Mouse (Mus musculus): ENCODE measurements around the gene Piga. TPM values are rescaled to one million over a fixed set of nuclear protein-coding genes. Genes with fewer than 3 reads are reported as not detected.

Piga gene
- polyA plus RNA-seq, 1 experiment from 2014 or later, result 11.2 TPM

- H3K4me3 ChIP-seq, result no peak overlapping the region
- H3K4me2 ChIP-seq (replicated peaks), result no peak overlapping the region
- H3K9me3 ChIP-seq, result no peaks in the 10 kb centered on the region
- H3K27ac ChIP-seq, result no peak overlapping the region
- H3K4me1 ChIP-seq, result no peaks in the 10 kb centered on the region
- ATAC-seq (ENCODE audit: low FRiP score, low read depth), result no peak
- no peaks in the 10 kb centered on the region for H3K27me3 ChIP-seq (replicated peaks)
- H3K9ac ChIP-seq, result no peak overlapping the region
- H3K36me3 ChIP-seq, result no peaks in the 10 kb centered on the region
- 79% methylated on average over 2 of the region's 2 CpGs for WGBS
Observed at GRCm38 (mm10) chrX:164440140-164440539, 20.6 kb downstream of the Piga start.

DNA sequence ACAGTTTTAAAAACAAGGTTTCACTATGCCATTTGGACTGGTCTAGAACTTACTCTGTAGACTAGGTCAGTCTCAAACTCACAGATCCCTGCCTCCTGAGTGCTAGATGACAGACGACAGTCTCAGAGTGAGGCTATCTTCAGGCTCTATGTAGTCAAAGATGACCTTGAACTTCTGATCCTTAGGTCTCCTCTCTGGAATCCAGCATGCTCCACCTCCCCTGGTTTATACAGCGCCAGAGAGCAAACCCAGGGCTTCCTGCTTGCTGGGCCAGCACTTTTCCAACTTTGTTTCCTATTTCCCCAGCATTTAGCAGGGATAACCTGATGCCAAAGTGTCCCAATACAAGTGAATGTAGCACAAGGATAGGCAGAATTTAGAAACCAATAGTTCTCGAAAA lies 21.1 kb downstream of the Piga start:
- 77% methylated on average over 3 of the region's 3 CpGs for WGBS
- Histone ChIP-seq H3K9me3 (no peaks in the 10 kb centered on the region), H3K27me3 (replicated peaks) (no peaks in the 10 kb centered on the region), H3K4me3 (no peak overlapping the region), H3K36me3 (no peaks in the 10 kb centered on the region), H3K4me1 (no peaks in the 10 kb centered on the region), H3K9ac (no peak overlapping the region), H3K4me2 (replicated peaks) (no peak overlapping the region), H3K27ac (no peak overlapping the region)
- ATAC-seq (ENCODE audit: low FRiP score, low read depth), result no peak

GRCm38 (mm10) chrX:164441306-164441705 lies 21.7 kb downstream of the Piga start:
- Histone ChIP-seq H3K27ac (no peak overlapping the region), H3K36me3 (no peaks in the 10 kb centered on the region), H3K4me2 (replicated peaks) (no peak overlapping the region), H3K27me3 (replicated peaks) (no peaks in the 10 kb centered on the region), H3K4me3 (no peak overlapping the region), H3K9me3 (no peaks in the 10 kb centered on the region), H3K4me1 (no peaks in the 10 kb centered on the region), H3K9ac (no peak overlapping the region)
- WGBS, result 86% methylated on average over 3 of the region's 3 CpGs
- ATAC-seq (ENCODE audit: low FRiP score, low read depth), result no peak

- H3K27me3 ChIP-seq (replicated peaks), result no peaks in the 10 kb centered on the region
- no peaks in the 10 kb centered on the region for H3K36me3 ChIP-seq
- H3K4me1 ChIP-seq, result no peaks in the 10 kb centered on the region
- no peak overlapping the region for H3K4me3 ChIP-seq
- 91% methylated on average over 12 of the region's 12 CpGs for WGBS
- no peak overlapping the region for H3K4me2 ChIP-seq (replicated peaks)
- no peak for ATAC-seq (ENCODE audit: low FRiP score, low read depth)
- no peak overlapping the region for H3K27ac ChIP-seq
- no peak overlapping the region for H3K9ac ChIP-seq
- H3K9me3 ChIP-seq, result no peaks in the 10 kb centered on the region
Observed at GRCm38 (mm10) chrX:164445601-164446000, 26.0 kb downstream of the Piga start.

GRCm38 (mm10) chrX:164446106-164446551 lies 26.5 kb downstream of the Piga start:
- no peaks in the 10 kb centered on the region for H3K36me3 ChIP-seq
- no peak overlapping the region for H3K4me2 ChIP-seq (replicated peaks)
- ATAC-seq (ENCODE audit: low FRiP score, low read depth), result no peak
- H3K9ac ChIP-seq, result no peak overlapping the region
- H3K27me3 ChIP-seq (replicated peaks), result no peaks in the 10 kb centered on the region
- H3K4me1 ChIP-seq, result no peaks in the 10 kb centered on the region
- 79% methylated on average over 10 of the region's 10 CpGs for WGBS
- H3K9me3 ChIP-seq, result no peaks in the 10 kb centered on the region
- no peak overlapping the region for H3K4me3 ChIP-seq
- H3K27ac ChIP-seq, result no peak overlapping the region

- Histone ChIP-seq H3K4me3 (no peak overlapping the region), H3K27ac (no peak overlapping the region), H3K4me1 (no peaks in the 10 kb centered on the region), H3K36me3 (no peaks in the 10 kb centered on the region), H3K9ac (no peak overlapping the region), H3K4me2 (replicated peaks) (no peak overlapping the region), H3K27me3 (replicated peaks) (no peaks in the 10 kb centered on the region), H3K9me3 (no peaks in the 10 kb centered on the region)
- no peak for ATAC-seq (ENCODE audit: low FRiP score, low read depth)
- WGBS, result 91% methylated on average over 9 of the region's 9 CpGs
Observed at GRCm38 (mm10) chrX:164446835-164447681, 27.5 kb downstream of the Piga start.

DNA sequence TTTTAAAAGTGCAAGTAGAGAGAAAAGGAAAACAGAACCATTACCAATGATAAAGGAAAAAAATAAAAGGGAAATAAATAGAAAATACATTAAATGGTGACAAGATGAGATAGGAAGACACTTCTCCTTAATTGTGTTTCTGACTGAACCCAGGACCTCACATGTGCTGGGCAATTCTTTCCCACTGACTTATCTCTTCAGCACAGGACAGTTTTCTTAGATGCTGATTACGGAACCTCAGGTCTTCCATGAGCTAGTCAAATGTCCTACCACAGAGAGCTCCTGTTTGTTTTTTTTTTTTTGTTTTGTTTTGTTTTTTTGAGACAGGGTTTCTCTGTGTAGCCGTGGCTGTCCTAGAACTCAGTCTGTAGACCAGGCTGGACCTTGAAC lies 28.1 kb downstream of the Piga start:
- no peaks in the 10 kb centered on the region for H3K9me3 ChIP-seq
- H3K4me3 ChIP-seq, result no peak overlapping the region
- no peaks in the 10 kb centered on the region for H3K36me3 ChIP-seq
- no peak overlapping the region for H3K27ac ChIP-seq
- no peak overlapping the region for H3K9ac ChIP-seq
- no peak for ATAC-seq (ENCODE audit: low FRiP score, low read depth)
- no peaks in the 10 kb centered on the region for H3K27me3 ChIP-seq (replicated peaks)
- H3K4me1 ChIP-seq, result no peaks in the 10 kb centered on the region
- 89% methylated on average over 2 of the region's 2 CpGs for WGBS
- no peak overlapping the region for H3K4me2 ChIP-seq (replicated peaks)

GRCm38 (mm10) chrX:164449201-164449600 lies 29.6 kb downstream of the Piga start:
- Histone ChIP-seq H3K36me3 (no peaks in the 10 kb centered on the region), H3K27ac (no peak overlapping the region), H3K27me3 (replicated peaks) (no peaks in the 10 kb centered on the region), H3K9me3 (no peaks in the 10 kb centered on the region), H3K4me3 (no peak overlapping the region), H3K9ac (no peak overlapping the region), H3K4me1 (no peaks in the 10 kb centered on the region), H3K4me2 (replicated peaks) (no peak overlapping the region)
- no peak for ATAC-seq (ENCODE audit: low FRiP score, low read depth)
- 51% methylated on average over 3 of the region's 3 CpGs for WGBS

DNA sequence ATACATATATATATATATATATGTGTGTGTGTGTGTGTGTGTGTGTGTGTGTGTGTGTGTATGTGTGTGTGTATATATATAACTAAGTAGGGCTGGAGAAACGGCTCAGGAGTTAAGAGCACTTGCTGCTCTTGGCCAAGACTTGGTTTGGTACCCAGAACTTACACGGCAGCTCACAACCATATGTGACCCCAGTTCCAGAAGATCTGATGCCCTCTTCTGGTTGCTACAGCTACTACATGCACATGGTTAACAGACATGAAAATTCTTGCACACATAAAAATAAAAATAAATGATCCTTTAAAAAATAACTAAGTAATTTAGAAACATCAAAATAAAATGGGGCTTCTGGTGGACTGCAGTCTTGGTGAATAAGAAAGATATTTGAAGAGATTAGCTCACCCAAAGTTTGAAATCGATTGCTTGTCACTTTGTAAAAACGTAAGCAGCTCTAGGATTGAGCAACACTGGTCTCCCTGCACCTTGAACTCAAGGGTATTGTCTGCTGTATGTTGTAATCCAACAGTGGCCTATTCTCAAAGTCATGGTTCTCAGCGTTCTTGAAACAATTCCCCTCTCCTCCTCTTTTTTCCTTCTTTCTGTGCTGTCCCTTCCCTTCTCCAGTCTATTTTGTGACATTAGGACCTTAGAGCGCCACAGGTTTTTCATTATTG lies 39.8 kb downstream of the Piga start:
- Histone ChIP-seq H3K27me3 (replicated peaks) (no peaks in the 10 kb centered on the region), H3K9me3 (no peaks in the 10 kb centered on the region), H3K4me3 (no peak overlapping the region), H3K4me2 (replicated peaks) (no peak overlapping the region), H3K9ac (no peak overlapping the region), H3K27ac (no peak overlapping the region), H3K4me1 (no peaks in the 10 kb centered on the region), H3K36me3 (no peaks in the 10 kb centered on the region)
- WGBS, result 69% methylated on average over 6 of the region's 6 CpGs
- ATAC-seq (ENCODE audit: low FRiP score, low read depth), result no peak

Other genes with a start within 250 kb of the Piga start
- gene Bmx, start 161.6 kb upstream of the Piga start, polyA plus RNA-seq (2016; fragmentation: Nextera tagmentation; extraction: Ambion mirVana), result 0.25 and 0.36 TPM in 2 replicates
- gene Pir, start 150.4 kb upstream of the Piga start, polyA plus RNA-seq (2016; fragmentation: Nextera tagmentation; extraction: Ambion mirVana), result 3.6 and 5.0 TPM in 2 replicates
- gene Vegfd, start 46.4 kb upstream of the Piga start, polyA plus RNA-seq (2016; fragmentation: Nextera tagmentation; extraction: Ambion mirVana), result 0.72 and 0.81 TPM in 2 replicates
- not detected in 2 replicates for gene Asb11, start 17.2 kb downstream of the Piga start, polyA plus RNA-seq (2016; fragmentation: Nextera tagmentation; extraction: Ambion mirVana)
- gene Asb9, start 86.5 kb downstream of the Piga start, polyA plus RNA-seq (2016; fragmentation: Nextera tagmentation; extraction: Ambion mirVana), result 0.36 TPM in 1 of 2 replicates, not detected in the other

Data from neural tube, embryonic 12.5 days (tissue).